Mouse (Mus musculus) testis, adult 2 months (tissue): Measurements from ENCODE around the gene Bace2. TPM values are rescaled to one million over a fixed set of nuclear protein-coding genes. Genes with fewer than 3 reads are reported as not detected.

Experiments
- H3K27ac ChIP-seq: fragments of 200-500 bp; 2 replicates; pipeline ENCODE4 v1.5.1; 2012; ENCODE audit warnings: low read depth, low read length; ENCODE audit not compliant: control insufficient read depth, insufficient read depth
- H3K27me3 ChIP-seq: fragments of 200-500 bp; 2 replicates; pipeline ENCODE4 v1.6.1; 2012; ENCODE audit warnings: mild to moderate bottlenecking, low read length, moderate library complexity; ENCODE audit not compliant: control insufficient read depth, insufficient read depth
- H3K36me3 ChIP-seq: fragments of 200-500 bp; 2 replicates; pipeline ENCODE4 v1.6.1; 2012; ENCODE audit warnings: mild to moderate bottlenecking, low read length; ENCODE audit not compliant: control insufficient read depth, insufficient read depth
- H3K4me1 ChIP-seq: fragments of 200-500 bp; 2 replicates; pipeline ENCODE4 v1.6.1; 2012; ENCODE audit warnings: low read length; ENCODE audit not compliant: control insufficient read depth, insufficient read depth
- H3K4me3 ChIP-seq: fragments of 200-500 bp; 2 replicates; pipeline ENCODE4 v1.5.1; 2012; ENCODE audit warnings: low read depth, mild to moderate bottlenecking, low read length, moderate library complexity, mixed read lengths; ENCODE audit not compliant: control insufficient read depth
- CTCF ChIP-seq: fragments of 200-500 bp; IDR thresholded peaks from 2 replicates; pipeline ENCODE4 v1.5.1; 2012; ENCODE audit warnings: low read depth, mild to moderate bottlenecking, inconsistent platforms, low read length, moderate library complexity; ENCODE audit not compliant: control insufficient read depth, insufficient read depth, insufficient replicate concordance
- POLR2A ChIP-seq: fragments of 200-500 bp; IDR thresholded peaks from 2 replicates; pipeline ENCODE4 v1.6.1; 2012; ENCODE audit warnings: low read depth, mild to moderate bottlenecking, inconsistent platforms, low read length, moderate library complexity; ENCODE audit not compliant: control insufficient read depth
- polyA plus RNA-seq: library from polyadenylated mRNA; depleted of rRNA; stranded (reverse); fragments of >200 nt; gene quantifications from 2 replicates; pipeline ENCODE4 v1.2.3, GENCODE M21; 2012; rRNA removed

The Bace2 gene
- polyA plus RNA-seq, result 0.42 and 0.51 TPM in 2 replicates

- no peaks in the 10 kb centered on the region for H3K36me3 ChIP-seq
- H3K27ac ChIP-seq, result no peak within 1 kb of the TSS; the same call in 1 of the 2 replicates
- H3K27me3 ChIP-seq, result peaks cover 2% of the 10 kb centered on the region; the same call in 1 of the 2 replicates
- H3K4me3 ChIP-seq, result peak within 1 kb of the TSS; percentile 69
- peaks cover 7% of the 10 kb centered on the region for H3K4me1 ChIP-seq
- no peak for TF ChIP-seq CTCF
- no peak for TF ChIP-seq POLR2A
These were observed at the start of gene Bace2 for GRCm38 (mm10) chr16:97356499-97357187. Gene Bace2 (plus strand): TSS chr16:97356742.

GRCm38 (mm10) chr16:97307594-97307993 lies 48.9 kb upstream of the Bace2 start:
- Histone ChIP-seq H3K4me1 (no peaks in the 10 kb centered on the region), H3K27ac (no peak overlapping the region), H3K4me3 (no peak overlapping the region), H3K36me3 (no peaks in the 10 kb centered on the region), H3K27me3 (no peaks in the 10 kb centered on the region)
- TF ChIP-seq CTCF (no peak), POLR2A (no peak)

- H3K4me3 ChIP-seq, result no peak overlapping the region
- TF ChIP-seq CTCF (no peak), POLR2A (no peak)
- H3K4me1 ChIP-seq, result peaks cover 2% of the 10 kb centered on the region; the same call in 1 of the 2 replicates
- no peak overlapping the region for H3K27ac ChIP-seq
- no peaks in the 10 kb centered on the region for H3K36me3 ChIP-seq
- H3K27me3 ChIP-seq, result no peaks in the 10 kb centered on the region
These were observed 46.6 kb upstream of the Bace2 start for GRCm38 (mm10) chr16:97309796-97310569.

GRCm38 (mm10) chr16:97310570-97310846 lies 46.0 kb upstream of the Bace2 start:
- H3K4me1 ChIP-seq, result peaks cover 2% of the 10 kb centered on the region; the same call in 1 of the 2 replicates
- TF ChIP-seq POLR2A (no peak), CTCF (no peak)
- H3K36me3 ChIP-seq, result no peaks in the 10 kb centered on the region
- H3K27ac ChIP-seq, result no peak overlapping the region
- no peak overlapping the region for H3K4me3 ChIP-seq
- no peaks in the 10 kb centered on the region for H3K27me3 ChIP-seq

GRCm38 (mm10) chr16:97312960-97313686 lies 43.4 kb upstream of the Bace2 start:
- peaks cover 2% of the 10 kb centered on the region; the same call in 1 of the 2 replicates for H3K4me1 ChIP-seq
- H3K4me3 ChIP-seq, result no peak overlapping the region
- TF ChIP-seq CTCF (peak; percentile 59; the same call in 1 of the 2 replicates), POLR2A (no peak)
- H3K27me3 ChIP-seq, result no peaks in the 10 kb centered on the region
- H3K36me3 ChIP-seq, result no peaks in the 10 kb centered on the region
- H3K27ac ChIP-seq, result no peak overlapping the region

- no peak overlapping the region for H3K27ac ChIP-seq
- H3K4me3 ChIP-seq, result peak overlapping the region; percentile 49
- TF ChIP-seq CTCF (no peak), POLR2A (no peak)
- H3K36me3 ChIP-seq, result no peaks in the 10 kb centered on the region
- H3K27me3 ChIP-seq, result no peaks in the 10 kb centered on the region
- H3K4me1 ChIP-seq, result no peaks in the 10 kb centered on the region
These were observed 35.0 kb upstream of the Bace2 start for GRCm38 (mm10) chr16:97321576-97321975.

- no peaks in the 10 kb centered on the region for H3K36me3 ChIP-seq
- H3K27me3 ChIP-seq, result no peaks in the 10 kb centered on the region
- no peaks in the 10 kb centered on the region for H3K4me1 ChIP-seq
- no peak overlapping the region for H3K27ac ChIP-seq
- TF ChIP-seq POLR2A (no peak), CTCF (no peak)
- no peak overlapping the region for H3K4me3 ChIP-seq
These were observed 33.9 kb upstream of the Bace2 start for GRCm38 (mm10) chr16:97322604-97323003.
